Mouse (Mus musculus): ENCODE measurements around the gene Mus81.

DNA sequence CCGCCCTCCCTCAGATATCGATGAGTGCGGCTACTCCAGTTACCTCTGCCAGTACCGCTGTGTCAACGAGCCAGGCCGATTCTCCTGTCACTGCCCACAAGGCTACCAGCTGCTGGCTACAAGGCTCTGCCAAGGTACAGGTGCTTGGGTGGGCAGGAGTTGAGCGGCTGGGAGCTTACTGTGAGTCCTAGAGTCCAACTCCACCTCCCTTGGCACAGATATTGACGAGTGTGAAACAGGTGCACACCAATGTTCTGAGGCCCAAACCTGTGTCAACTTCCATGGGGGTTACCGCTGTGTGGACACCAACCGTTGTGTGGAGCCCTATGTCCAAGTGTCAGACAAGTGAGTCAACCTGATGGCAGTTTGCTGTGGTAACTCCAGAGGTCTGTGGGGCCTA lies 8.2 kb downstream of the Mus81 start:
- no peak for TF ChIP-seq CTCF (conservative IDR thresholded peaks at IDR 0.05; ENCODE audit: low read length)
- no peak for TF ChIP-seq NANOG (IDR thresholded peaks at IDR 0.05; ENCODE audit: borderline replicate concordance, low read length)
